Mouse (Mus musculus) spleen, postnatal 4 days (tissue): Measurements from ENCODE around the gene Mpz.

Experiments used
- DNase-seq, 2 experiments: peaks; one replicate each; pipeline ENCODE4 v3.0.0; 2022; ENCODE audit warnings: low spot score in 2 of 2

Gene Mpz

DNA sequence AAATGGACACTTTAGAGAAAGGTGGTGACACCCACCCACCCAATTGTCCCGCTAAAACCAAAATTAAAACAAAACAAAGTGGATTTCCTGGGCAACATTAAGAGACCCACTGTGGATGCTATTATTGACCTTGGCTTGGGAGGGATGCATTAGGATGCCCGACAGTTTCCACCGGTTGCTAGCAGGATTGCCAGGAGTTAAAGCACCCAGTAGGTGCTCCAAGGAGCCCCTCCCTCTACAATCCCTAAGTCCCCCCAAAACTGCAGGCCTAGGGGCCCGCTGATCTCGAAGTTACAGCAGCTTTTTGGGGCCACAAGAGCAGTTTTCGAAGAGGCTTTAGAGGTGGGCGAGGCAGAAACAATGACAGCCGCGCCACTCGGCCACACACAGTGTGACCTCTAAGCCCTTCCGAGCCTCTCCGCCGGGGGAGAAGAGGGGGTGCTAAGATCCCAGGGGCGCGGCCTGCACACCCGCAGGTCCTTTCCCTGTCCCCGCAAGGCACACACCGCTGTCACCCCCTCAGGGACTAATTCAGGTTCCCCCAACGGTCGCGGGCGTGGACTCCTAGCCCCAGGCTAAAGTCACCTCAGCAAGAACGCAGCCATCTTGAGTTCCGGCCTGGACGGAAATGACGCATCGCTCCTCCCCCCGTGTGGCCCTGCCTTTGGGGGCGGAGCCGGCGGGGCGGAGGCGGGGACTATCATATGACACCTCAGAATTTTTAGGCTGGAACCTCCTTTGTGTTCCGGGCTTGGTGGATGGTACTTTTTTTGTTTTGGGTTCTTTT, at the start of gene Mpz, which contains the start of gene Sdhc:
TSS of gene Mpz (plus strand) at position 738 of the 787 bp plus-strand sequence.
TSS of gene Sdhc (minus strand) at position 630 of the 787 bp plus-strand sequence.
- peak; percentile 96 to 98 for DNase-seq

DNA sequence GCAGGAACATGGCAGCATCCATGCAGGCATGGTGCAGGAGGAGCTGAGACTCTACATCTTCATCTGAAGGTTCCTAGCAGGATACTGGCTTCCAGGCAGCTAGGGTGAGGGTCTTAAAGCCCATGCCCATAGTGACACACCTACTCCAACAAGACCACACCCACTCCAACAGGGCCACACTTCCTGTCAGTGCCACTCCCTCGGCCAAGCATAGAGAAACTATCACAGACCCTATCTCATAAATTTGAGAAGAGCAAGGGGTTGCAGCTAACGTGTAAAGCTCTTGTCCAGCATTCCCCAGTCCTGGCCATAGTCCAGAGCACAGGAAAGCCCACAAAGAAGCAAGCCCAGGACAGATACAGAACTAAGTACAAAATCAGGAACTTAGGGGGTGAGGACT, 49.5 kb upstream of the Mpz start:
- DNase-seq = no peak

DNA sequence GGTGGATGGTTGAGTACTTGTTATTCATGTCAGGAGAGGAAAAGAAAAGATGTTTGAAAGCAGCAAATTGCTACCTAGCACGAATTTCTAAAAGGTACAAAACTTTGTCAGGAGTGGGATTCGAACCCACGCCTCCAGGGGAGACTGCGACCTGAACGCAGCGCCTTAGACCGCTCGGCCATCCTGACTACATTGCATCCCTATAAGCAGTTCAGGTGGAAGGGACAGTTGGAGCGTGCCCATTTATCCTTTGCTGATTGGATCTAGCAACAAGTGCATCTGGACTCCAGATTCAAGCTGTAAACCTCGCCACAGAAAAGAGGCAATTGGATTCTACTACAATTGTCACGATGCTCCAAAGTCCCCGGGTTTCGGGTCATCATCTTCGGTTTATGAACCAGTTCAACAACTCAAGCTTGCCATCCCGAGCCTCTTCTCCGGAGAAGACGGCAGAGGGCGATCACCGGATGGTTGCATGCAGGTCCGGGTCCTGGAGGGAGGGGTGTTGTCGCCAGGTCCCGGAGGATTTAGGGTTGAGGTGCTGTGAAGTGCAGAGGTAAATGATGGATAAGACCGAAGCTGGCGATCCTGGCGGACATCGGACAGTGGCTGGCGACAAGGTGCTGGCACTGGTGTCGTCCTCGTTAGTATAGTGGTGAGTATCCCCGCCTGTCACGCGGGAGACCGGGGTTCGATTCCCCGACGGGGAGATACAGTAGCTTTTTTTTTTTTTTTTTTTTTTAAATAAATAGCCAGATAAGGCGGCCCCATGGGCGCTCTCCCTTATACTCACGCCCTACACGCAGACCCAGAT, 48.6 kb upstream of the Mpz start:
- DNase-seq = peak; percentile 85 to 93

DNA sequence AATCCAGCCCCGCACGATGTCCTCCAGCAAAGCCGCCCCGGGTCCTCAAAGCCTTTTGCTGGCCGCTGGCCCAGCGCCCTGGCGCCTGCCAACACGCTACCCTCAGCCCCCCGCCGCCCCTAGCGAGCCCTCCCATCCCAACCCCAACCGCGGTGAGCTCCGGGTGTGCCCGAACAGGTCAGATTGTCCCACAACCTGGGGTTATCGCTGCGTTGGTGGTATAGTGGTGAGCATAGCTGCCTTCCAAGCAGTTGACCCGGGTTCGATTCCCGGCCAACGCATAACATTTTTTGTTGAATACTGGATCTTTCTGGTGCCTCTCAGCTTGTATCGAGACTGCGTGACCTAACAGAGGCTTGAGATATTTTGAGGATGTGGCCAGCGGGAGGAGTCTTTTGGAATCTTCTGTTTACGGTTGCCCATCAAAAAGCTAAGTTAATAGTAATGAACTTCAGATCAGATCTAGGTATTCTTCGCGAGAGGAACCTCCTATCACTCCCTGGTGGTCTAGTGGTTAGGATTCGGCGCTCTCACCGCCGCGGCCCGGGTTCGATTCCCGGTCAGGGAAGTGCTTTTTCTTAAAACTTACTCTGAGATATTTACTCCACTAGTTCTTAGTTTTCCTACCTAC, 47.8 kb upstream of the Mpz start:
- peak; percentile 83 to 93 for DNase-seq

DNA sequence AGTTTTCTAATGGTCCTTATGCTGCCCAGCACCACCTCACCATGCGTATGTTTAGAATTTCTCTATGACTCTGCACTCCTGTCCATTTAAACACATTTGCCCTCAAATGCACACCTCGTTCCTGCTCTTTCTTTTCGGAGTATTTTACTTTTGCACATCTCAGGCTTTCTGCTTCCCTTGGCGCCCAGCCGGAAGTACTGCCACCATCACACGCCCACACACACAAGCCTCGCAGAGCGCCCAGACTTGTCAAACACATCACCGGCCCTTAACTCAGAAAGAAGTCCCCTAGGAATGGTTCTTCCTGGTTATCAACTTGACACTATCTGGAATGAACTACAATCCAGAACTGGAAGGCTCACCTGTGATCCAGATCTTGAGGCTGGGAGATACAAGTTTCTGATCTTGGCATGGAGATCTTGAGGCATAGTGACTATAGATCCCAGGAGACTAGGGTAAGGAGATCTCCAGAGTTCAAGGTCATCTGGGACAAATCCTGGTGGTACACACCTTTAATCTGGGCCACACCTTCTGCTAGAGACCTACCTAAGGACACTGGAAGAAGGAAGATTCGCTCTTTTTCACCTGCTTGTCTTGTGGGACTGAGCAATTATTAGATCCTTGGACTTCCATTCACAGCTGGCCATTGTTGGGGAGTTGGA, 47.2 kb upstream of the Mpz start:
- DNase-seq = no peak

DNA sequence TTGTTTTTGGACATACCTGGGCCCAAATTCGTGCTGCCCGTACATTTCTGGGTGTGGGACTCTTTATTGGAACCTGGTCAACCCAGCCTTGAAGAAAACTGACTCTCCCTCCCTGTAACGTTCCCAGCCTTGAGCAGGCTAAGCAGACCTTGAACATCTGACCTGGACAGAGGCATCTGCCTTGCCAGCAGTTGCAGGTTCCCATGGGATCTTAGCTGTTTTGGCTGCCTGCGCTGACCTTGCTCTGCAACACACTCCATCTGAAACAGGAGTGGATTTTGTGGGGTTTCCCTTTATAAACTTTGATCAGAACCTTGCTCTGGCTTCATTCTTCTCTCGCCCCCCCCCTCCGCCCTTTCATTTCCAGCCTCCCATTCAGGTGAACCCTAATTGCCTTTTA, 45.3 kb upstream of the Mpz start:
- DNase-seq = no peak

DNA sequence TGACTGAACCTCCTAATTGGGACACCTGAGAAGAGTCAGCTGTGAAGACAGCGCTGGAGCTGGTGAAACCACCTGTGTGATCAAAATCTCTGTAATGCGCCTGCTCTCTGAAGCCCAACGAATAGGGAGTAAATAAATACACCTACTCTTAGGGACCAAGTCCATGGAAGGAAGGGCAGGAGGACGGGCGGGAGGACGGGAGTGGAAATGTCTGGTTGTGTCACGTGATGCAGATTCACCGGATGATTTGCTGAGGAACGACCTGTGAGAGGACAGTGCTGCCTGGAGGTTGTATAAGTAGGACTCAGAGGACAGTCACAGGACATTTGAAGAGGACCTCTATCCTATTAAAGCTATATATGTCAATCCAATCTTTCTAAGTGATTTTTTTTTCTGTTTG, 40.9 kb upstream of the Mpz start:
- no peak for DNase-seq

DNA sequence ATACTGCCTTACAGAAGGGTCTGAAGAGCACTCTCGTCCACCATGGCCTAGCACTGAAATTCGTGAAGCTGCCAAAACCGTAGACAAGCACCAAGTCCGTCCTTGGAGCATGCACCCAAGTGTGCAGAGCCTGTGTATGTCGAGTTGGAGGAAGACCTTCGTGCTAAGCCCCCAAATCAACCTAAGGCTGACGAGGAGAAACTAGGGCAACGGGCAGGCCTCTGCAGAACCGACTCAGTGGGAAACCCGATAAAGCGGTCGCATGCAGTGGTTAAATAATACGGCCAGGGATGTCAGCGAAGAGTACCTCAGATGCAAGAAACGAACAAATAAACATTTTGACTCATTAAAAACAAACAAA, 39.9 kb upstream of the Mpz start:
- DNase-seq = no peak

DNA sequence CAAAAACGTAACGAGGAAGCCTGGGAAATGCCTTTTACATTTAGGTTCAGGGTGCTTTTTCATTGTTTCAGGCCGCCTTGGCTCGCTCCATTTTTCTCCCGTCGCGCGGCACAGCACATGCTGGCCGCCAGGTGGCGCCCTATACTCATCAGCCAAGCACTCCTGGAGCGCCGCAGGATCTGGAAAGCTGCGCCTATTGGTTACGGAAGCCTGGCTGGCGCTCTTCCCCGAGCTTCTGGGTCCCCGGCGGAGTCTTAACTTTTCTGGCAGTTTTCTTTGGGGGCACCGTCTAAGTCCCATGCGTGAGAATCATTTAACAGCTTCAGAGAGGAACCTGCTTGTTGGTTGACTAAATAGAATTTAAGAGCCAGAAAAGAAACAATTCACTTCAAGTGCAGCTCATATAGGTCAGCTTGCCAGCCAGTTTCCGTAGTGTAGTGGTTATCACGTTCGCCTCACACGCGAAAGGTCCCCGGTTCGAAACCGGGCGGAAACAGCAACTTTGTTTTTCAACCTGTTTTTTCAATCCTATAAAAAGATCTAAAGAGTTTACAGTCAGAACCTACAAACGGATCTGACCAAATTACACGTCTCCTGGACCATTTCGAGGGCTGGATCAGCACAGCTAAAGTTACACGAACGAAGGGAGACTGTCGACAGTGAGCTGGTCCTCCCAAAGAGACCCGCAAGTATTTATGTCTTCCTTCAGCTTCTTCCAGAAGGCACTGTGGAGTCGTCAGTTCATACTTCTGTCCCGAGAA, 39.3 kb upstream of the Mpz start:
- DNase-seq = peak; percentile 89 to 97

DNA sequence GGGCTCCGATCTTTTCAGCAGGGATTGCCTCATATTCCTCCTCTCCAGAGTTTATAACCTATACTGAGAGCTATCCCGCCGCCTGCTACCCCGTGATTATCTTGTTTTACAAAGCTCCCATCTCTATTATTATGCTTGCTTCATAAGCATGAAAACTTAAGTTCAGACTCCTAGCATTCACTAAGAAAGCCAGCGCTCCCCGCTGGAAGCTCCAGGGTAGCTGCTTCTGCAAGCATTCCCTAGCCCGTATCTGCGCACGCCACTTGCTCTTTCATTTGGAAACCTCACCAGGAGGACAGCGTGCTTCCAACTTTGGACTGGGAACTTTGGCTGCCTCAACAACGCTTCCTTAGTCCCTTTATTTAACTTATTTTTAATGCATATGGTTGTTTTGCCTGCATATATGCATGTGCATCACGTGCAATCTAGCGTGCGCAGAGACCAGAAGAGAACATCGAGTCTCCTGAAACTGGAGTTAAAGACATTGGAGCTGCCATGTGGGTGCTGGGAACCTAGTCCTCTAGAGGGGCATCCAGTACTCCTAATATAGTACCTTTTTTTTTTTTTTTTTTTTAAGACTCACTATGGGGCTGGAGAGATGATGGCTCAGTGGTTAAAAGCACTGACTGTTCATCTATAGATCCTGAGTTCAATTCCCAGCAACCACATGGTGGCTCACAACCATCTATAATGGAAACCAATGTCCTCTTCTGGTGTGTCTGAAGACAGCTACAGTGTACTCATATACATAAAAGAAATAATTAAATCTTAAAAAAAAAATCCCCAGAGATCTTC, 38.5 kb upstream of the Mpz start:
- peak; percentile 41 to 71 for DNase-seq

DNA sequence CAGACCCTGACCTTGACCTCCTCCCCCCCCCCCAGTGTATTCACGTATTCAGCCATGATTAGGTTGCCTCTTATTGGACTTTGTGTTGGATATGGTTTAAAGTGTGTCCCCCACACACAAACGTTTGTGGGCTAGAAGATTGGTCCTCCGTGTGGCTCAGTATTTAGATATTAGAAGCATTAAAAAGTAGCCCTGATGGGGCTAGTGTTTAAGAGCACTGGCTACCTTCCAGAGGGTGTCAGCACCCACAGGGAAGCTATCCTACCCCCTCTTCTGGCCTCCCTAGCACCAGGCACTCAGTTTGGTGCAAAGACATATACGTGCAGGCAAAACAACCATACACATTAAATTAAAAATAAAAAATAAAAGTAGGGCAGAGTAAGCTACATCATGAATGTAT, 37.5 kb upstream of the Mpz start:
- no peak for DNase-seq

DNA sequence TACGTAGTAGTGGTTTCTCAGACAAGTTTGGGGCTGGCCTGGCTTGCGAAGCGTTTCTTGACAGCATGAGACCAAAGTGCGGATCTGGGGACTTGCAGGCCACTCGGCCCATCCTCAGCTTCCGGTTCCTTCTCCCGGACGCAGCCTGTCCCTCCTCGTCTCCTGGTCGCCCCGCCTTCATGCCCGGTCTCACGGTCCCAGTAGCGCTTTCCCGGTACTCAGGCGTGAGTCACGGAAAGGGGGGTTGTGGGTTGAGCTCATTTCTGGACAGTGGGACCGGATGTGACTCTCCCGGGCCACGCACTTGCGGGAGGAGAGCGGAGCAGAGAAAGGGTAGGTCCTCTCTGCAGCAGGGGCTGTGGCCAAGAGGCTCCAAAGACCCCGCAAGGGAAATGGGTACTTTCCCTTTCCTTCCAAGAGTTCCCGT, 36.6 kb upstream of the Mpz start, which contains the start of gene Cfap126:
TSS of gene Cfap126 (plus strand) at position 46 of the 427 bp plus-strand sequence.
- DNase-seq = peak; percentile 65 to 78

DNA sequence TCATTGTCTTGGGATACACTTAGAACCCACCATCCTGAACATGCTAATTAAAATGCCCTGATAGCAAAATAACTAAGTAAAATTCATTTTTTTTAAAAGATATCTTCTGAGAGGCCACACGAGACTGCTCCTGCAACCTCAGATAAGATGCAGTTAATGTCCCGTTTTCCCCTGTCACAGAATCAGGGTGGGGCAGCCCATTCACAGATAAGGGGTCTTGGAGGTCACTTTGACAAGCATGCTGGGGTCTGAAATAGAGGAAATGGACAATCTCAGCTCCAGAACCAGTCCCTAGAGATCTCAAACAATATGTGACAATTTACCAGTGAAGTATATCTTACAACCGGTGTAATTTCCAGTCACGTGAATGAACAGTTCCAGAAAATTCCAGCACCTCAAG, 34.2 kb upstream of the Mpz start:
- DNase-seq = no peak

DNA sequence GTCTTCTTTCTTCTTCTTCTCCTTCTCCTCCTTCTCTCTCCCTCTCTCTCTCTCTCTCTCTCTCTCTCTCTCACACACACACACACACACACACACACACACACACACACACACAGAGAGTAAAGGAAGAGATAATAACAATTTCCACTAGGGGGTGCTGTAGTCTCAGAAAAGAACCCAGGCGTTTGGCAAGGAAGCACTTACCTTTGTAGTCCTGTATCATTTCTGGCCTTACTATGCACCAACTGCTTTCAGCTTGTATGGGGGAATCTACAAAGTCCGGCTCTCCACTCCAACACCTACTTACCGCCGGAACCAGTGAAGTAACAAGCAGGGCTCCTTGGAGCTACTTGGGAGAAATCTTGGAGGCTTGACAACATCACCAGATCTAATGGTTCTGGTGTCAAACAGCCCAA, 32.2 kb upstream of the Mpz start:
- DNase-seq = peak; percentile 57 to 70

DNA sequence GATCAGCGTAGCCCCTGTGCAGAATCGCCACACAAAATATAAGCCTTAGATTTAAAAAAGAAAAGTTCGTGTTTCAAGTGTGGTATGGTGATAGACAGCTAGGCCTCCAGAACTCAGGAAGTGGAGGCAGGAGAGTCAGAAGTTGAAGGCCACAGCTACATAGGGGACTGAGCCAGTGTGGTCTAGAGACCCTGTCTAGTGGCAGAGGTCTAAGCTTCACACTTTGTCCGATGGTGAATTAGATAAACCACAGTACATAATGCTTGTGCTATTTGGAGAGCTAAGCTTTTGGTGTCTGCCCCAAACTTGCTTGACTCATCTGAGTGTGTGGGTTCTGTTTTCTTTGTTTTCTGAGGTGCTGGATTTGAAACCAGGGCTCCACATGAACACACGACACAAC, 31.5 kb upstream of the Mpz start:
- no peak for DNase-seq

DNA sequence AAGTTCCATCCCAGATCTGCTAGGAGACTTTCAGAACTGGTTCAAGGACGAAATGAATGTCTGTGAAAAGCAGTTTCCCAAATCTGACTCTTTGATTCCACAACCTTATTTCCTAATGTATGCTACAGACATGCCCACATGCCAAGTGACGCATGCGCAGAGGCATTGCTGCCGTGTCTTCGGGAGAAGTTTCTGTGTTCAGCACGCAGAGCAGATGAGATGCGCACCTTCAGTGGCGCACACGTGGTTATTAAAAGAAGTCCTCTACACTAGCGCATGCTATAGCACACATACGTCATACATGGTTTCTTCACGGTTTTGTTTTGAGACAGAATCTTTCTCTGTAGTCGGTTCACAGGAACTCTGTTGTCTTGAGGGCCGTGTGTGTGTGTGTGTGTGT, 31.1 kb upstream of the Mpz start:
- DNase-seq = no peak

DNA sequence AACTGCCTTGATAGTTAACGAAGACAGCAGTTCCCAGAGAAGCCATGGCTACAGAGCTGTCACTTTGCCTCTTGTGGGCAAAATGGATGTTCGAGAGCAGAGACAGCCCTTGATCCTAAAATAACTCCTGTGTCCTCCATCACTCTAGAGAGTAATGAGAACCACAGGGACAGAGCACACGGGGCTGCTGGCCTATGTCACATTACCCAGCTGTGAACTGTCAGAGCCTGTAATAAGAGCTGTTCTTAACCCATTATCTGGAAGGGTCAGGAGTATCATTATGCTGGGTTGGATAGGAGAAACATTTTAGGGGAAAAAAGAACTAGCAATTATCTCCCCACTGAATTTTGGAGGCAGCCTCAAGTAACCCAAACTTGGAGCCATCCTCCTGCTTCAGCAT, 29.6 kb upstream of the Mpz start:
- DNase-seq = no peak

DNA sequence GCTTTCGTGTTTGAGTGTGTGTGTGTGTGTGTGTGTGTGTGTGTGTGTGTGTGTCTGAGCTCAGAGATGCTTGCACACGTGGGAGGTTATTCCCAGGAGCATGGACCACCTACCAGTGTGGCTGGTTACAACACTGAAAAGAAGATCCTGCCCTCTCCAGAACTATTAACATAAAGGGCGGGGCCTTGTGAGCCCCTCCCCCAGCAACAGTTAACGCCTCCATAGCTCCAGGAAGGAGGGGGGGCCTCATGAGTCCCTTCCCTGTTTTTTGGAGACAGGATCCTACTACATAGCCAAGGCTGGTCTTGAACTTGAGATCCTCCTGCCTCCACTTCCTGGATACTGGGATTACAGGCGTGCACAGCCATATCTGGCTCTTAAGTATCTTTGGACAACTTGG, 28.7 kb upstream of the Mpz start:
- DNase-seq = no peak

DNA sequence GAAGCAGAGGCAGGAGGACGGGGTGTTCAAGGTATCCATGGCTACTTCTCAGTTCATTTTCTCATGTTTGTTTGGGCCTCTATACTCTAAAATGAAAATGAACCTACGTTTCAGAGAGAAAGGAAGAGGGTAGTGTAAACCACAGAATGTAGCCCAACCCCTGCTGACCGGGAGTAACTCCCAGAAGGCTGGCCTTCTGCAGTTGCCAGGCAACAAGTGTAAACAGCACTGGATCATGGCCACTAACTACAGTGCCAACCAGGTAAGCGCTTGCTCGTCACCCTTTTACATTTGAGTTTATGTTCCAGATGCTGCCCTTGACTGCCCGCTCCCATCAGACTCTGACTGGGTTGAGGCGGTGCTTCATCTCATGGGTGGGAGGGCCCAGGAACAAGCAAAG, 27.6 kb upstream of the Mpz start:
- DNase-seq = no peak

DNA sequence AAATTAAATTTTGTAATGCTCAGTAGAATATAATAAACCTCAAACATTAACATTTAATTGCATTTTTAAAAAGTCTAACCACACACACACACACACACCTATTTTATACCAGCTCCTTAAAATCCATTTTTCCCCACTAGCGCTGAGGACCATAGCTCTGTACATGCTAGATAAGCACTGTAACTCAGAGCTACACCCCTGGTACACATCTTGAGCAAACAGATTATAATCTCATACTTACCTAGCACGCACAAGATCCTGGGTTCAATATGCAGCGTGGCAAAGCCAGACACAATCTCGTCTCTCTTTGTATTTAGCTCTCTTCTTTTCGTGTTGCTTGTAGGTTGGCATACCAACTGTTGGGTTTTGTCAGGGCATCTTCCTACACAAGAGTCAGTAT, 26.1 kb upstream of the Mpz start:
- DNase-seq = no peak
